Mouse (Mus musculus) forebrain, embryonic 13.5 days (tissue): ENCODE data around the gene Lrrc75b. TPM values are rescaled to one million over a fixed set of nuclear protein-coding genes. Genes with fewer than 3 reads are reported as not detected.
A peak's percentile ranks its signal among the peaks of the same experiment; 100 is the strongest.

Experiments
- ATAC-seq: fragments of 200-750 bp; cut with Nextera tagmentation; 2 replicates; pipeline ENCODE4 v1.8.0; 2017
- H3K27ac ChIP-seq: fragments of 300-500 bp; sonication (generic); 2 replicates; pipeline ENCODE4 v1.5.1; 2015; ENCODE audit warnings: inconsistent platforms, mild to moderate bottlenecking, moderate library complexity
- H3K27me3 ChIP-seq: fragments of 300-500 bp; sonication (generic); 2 replicates; pipeline ENCODE4 v1.6.1; 2015; ENCODE audit warnings: mild to moderate bottlenecking, inconsistent platforms
- H3K36me3 ChIP-seq: fragments of 300-500 bp; sonication (generic); 2 replicates; pipeline ENCODE4 v1.6.1; 2015; ENCODE audit warnings: mild to moderate bottlenecking, inconsistent platforms; ENCODE audit not compliant: poor library complexity, severe bottlenecking
- H3K4me1 ChIP-seq: fragments of 300-500 bp; sonication (generic); 2 replicates; pipeline ENCODE4 v1.6.1; 2015; ENCODE audit warnings: inconsistent platforms
- H3K4me2 ChIP-seq: fragments of 300-500 bp; sonication (generic); 2 replicates; pipeline ENCODE4 v1.6.1; 2015; ENCODE audit warnings: inconsistent platforms, mild to moderate bottlenecking, moderate library complexity
- H3K4me3 ChIP-seq: fragments of 300-500 bp; sonication (generic); 2 replicates; pipeline ENCODE4 v1.5.1; 2015; ENCODE audit warnings: mild to moderate bottlenecking, inconsistent platforms
- H3K9ac ChIP-seq: fragments of 300-500 bp; sonication (generic); 2 replicates; pipeline ENCODE4 v1.6.1; 2015; ENCODE audit warnings: mild to moderate bottlenecking, inconsistent platforms
- H3K9me3 ChIP-seq: fragments of 300-500 bp; sonication (generic); replicated peaks from 2 replicates; pipeline ENCODE4 v1.6.1; 2016; ENCODE audit warnings: inconsistent platforms
- WGBS: fragments of 180-500 bp; shearing (Covaris S2); methylation state at CpG from one replicate; pipeline ENCODE4 v1.1.7; 2015; 5-methylcytosine and 5-hydroxymethylcytosine counted together
- polyA plus RNA-seq: library from polyadenylated mRNA; unstranded; fragments of >200 nt; fragmentation: Nextera tagmentation; extraction: Ambion mirVana; gene quantifications from 2 replicates; pipeline ENCODE4 v1.2.1, GENCODE M21; 2015

Lrrc75b gene
- polyA plus RNA-seq = 10.4 and 11.7 TPM in 2 replicates

GRCm38 (mm10) chr10:75559676-75560548 is at the start of gene Lrrc75b:
Gene Lrrc75b, minus strand, starts transcription at chr10:75560330.
- Histone ChIP-seq H3K4me2 (peak within 1 kb of the TSS; percentile 94), H3K27me3 (peaks cover 34% of the 10 kb centered on the region), H3K4me3 (peak within 1 kb of the TSS; percentile 64), H3K36me3 (no peaks in the 10 kb centered on the region), H3K9me3 (no peaks in the 10 kb centered on the region), H3K4me1 (peaks cover 55% of the 10 kb centered on the region), H3K9ac (peak within 1 kb of the TSS; percentile 90), H3K27ac (peak within 1 kb of the TSS; percentile 81)
- WGBS = under 1% methylated on average over 68 of the region's 75 CpGs
- peak; percentile 34 for ATAC-seq

GRCm38 (mm10) chr10:75608975-75609374 is 48.8 kb upstream of the Lrrc75b start:
- no peak overlapping the region for H3K27ac ChIP-seq
- H3K4me2 ChIP-seq = no peak overlapping the region
- H3K9me3 ChIP-seq = no peaks in the 10 kb centered on the region
- H3K4me1 ChIP-seq = no peaks in the 10 kb centered on the region
- no peaks in the 10 kb centered on the region for H3K36me3 ChIP-seq
- H3K27me3 ChIP-seq = no peaks in the 10 kb centered on the region
- no peak for ATAC-seq
- no peak overlapping the region for H3K4me3 ChIP-seq
- WGBS = 93% methylated on average over 11 of the region's 11 CpGs
- no peak overlapping the region for H3K9ac ChIP-seq

- 92% methylated on average over 4 of the region's 4 CpGs for WGBS
- no peak for ATAC-seq
These were observed 47.1 kb upstream of the Lrrc75b start for GRCm38 (mm10) chr10:75607253-75607652.

GRCm38 (mm10) chr10:75605162-75605846 is 45.2 kb upstream of the Lrrc75b start:
- Histone ChIP-seq H3K4me1 (no peaks in the 10 kb centered on the region), H3K9ac (no peak overlapping the region), H3K27me3 (no peaks in the 10 kb centered on the region), H3K4me3 (no peak overlapping the region), H3K9me3 (no peaks in the 10 kb centered on the region), H3K4me2 (no peak overlapping the region), H3K36me3 (no peaks in the 10 kb centered on the region), H3K27ac (no peak overlapping the region)
- WGBS = 48% methylated on average over 11 of the region's 11 CpGs
- no peak for ATAC-seq

More at GRCm38 (mm10) chr10:75607253-75607652, 47.1 kb upstream of the Lrrc75b start:
- H3K9me3 ChIP-seq = no peaks in the 10 kb centered on the region
- no peaks in the 10 kb centered on the region for H3K4me1 ChIP-seq
- no peak overlapping the region for H3K27ac ChIP-seq
- H3K27me3 ChIP-seq = no peaks in the 10 kb centered on the region
- no peak overlapping the region for H3K9ac ChIP-seq
- H3K4me3 ChIP-seq = no peak overlapping the region
- H3K4me2 ChIP-seq = no peak overlapping the region
- no peaks in the 10 kb centered on the region for H3K36me3 ChIP-seq

GRCm38 (mm10) chr10:75600189-75600730 is 40.1 kb upstream of the Lrrc75b start:
- no peaks in the 10 kb centered on the region for H3K4me1 ChIP-seq
- no peak overlapping the region for H3K9ac ChIP-seq
- 84% methylated on average over 7 of the region's 7 CpGs for WGBS
- no peak overlapping the region for H3K4me2 ChIP-seq
- no peak for ATAC-seq
- no peak overlapping the region for H3K4me3 ChIP-seq
- H3K36me3 ChIP-seq = no peaks in the 10 kb centered on the region
- no peak overlapping the region for H3K27ac ChIP-seq
- H3K27me3 ChIP-seq = no peaks in the 10 kb centered on the region
- H3K9me3 ChIP-seq = peaks cover 4% of the 10 kb centered on the region; the same call in 1 of the 2 replicates

GRCm38 (mm10) chr10:75595981-75596380 is 35.9 kb upstream of the Lrrc75b start:
- Histone ChIP-seq H3K27ac (no peak overlapping the region), H3K27me3 (no peaks in the 10 kb centered on the region), H3K4me2 (no peak overlapping the region), H3K4me1 (no peaks in the 10 kb centered on the region), H3K36me3 (no peaks in the 10 kb centered on the region), H3K9me3 (peaks cover 4% of the 10 kb centered on the region; the same call in 1 of the 2 replicates), H3K9ac (no peak overlapping the region), H3K4me3 (no peak overlapping the region)
- ATAC-seq = no peak
- WGBS = 86% methylated on average over 8 of the region's 8 CpGs

GRCm38 (mm10) chr10:75592585-75592984 is 32.5 kb upstream of the Lrrc75b start:
- peaks cover 8% of the 10 kb centered on the region for H3K4me1 ChIP-seq
- no peaks in the 10 kb centered on the region for H3K36me3 ChIP-seq
- WGBS = 82% methylated on average over 7 of the region's 7 CpGs

GRCm38 (mm10) chr10:75591211-75591894 is 31.2 kb upstream of the Lrrc75b start:
- ATAC-seq = no peak
- no peaks in the 10 kb centered on the region for H3K36me3 ChIP-seq
- no peak overlapping the region for H3K4me3 ChIP-seq
- no peak overlapping the region for H3K27ac ChIP-seq
- H3K9me3 ChIP-seq = no peaks in the 10 kb centered on the region
- H3K9ac ChIP-seq = no peak overlapping the region
- WGBS = 80% methylated on average over 12 of the region's 12 CpGs
- peaks cover 9% of the 10 kb centered on the region for H3K4me1 ChIP-seq
- H3K4me2 ChIP-seq = no peak overlapping the region
- no peaks in the 10 kb centered on the region for H3K27me3 ChIP-seq

More at GRCm38 (mm10) chr10:75592585-75592984, 32.5 kb upstream of the Lrrc75b start:
- H3K27me3 ChIP-seq = no peaks in the 10 kb centered on the region
- H3K9ac ChIP-seq = no peak overlapping the region
- ATAC-seq = no peak
- no peak overlapping the region for H3K27ac ChIP-seq
- H3K9me3 ChIP-seq = peaks cover 4% of the 10 kb centered on the region; the same call in 1 of the 2 replicates
- no peak overlapping the region for H3K4me2 ChIP-seq
- no peak overlapping the region for H3K4me3 ChIP-seq

GRCm38 (mm10) chr10:75589651-75590050 is 29.5 kb upstream of the Lrrc75b start:
- H3K27me3 ChIP-seq = peaks cover 7% of the 10 kb centered on the region; the same call in 1 of the 2 replicates
- no peak for ATAC-seq
- no peaks in the 10 kb centered on the region for H3K9me3 ChIP-seq
- no peaks in the 10 kb centered on the region for H3K36me3 ChIP-seq
- H3K4me2 ChIP-seq = no peak overlapping the region
- peak overlapping the region; percentile 21; the same call in 1 of the 2 replicates for H3K27ac ChIP-seq
- no peak overlapping the region for H3K4me3 ChIP-seq
- 91% methylated on average over 16 of the region's 16 CpGs for WGBS
- 0 out of 2 replicates have a peak overlapping the region, but pooled peaks have one; percentile 5 for H3K9ac ChIP-seq
- peaks cover 10% of the 10 kb centered on the region for H3K4me1 ChIP-seq

GRCm38 (mm10) chr10:75589129-75589528 is 29.0 kb upstream of the Lrrc75b start, which contains the start of gene Ggt5:
Gene Ggt5, plus strand, starts transcription at chr10:75589340.
- no peaks in the 10 kb centered on the region for H3K9me3 ChIP-seq
- 38% methylated on average over 5 of the region's 5 CpGs for WGBS
- ATAC-seq = no peak
- 0 out of 2 replicates have a peak within 1 kb of the TSS, but pooled peaks have one; percentile 5 for H3K9ac ChIP-seq
- no peaks in the 10 kb centered on the region for H3K36me3 ChIP-seq
- H3K4me1 ChIP-seq = peaks cover 10% of the 10 kb centered on the region
- H3K27me3 ChIP-seq = peaks cover 11% of the 10 kb centered on the region; the same call in 1 of the 2 replicates
- no peak within 1 kb of the TSS for H3K4me2 ChIP-seq
- no peak within 1 kb of the TSS for H3K4me3 ChIP-seq
- H3K27ac ChIP-seq = peak within 1 kb of the TSS; percentile 21; the same call in 1 of the 2 replicates

GRCm38 (mm10) chr10:75588336-75588735 is 28.2 kb upstream of the Lrrc75b start:
- no peaks in the 10 kb centered on the region for H3K9me3 ChIP-seq
- ATAC-seq = no peak
- peaks cover 11% of the 10 kb centered on the region for H3K27me3 ChIP-seq
- no peak overlapping the region for H3K9ac ChIP-seq
- H3K27ac ChIP-seq = no peak overlapping the region
- no peaks in the 10 kb centered on the region for H3K36me3 ChIP-seq
- H3K4me1 ChIP-seq = peaks cover 10% of the 10 kb centered on the region
- 76% methylated on average over 5 of the region's 5 CpGs for WGBS
- H3K4me3 ChIP-seq = no peak overlapping the region
- no peak overlapping the region for H3K4me2 ChIP-seq
